Mouse (Mus musculus) liver, embryonic 12.5 days (tissue): ENCODE measurements around the gene Tulp3. TPM values are rescaled to one million over a fixed set of nuclear protein-coding genes. Genes with fewer than 3 reads are reported as not detected.

Experiments
- ATAC-seq: fragments of 200-750 bp; cut with Nextera tagmentation; 2 replicates; pipeline ENCODE4 v1.8.0; 2017; ENCODE audit warnings: moderate number of reproducible peaks, mild to moderate bottlenecking, moderate library complexity
- H3K27ac ChIP-seq: fragments of 300-500 bp; sonication (generic); 2 replicates; pipeline ENCODE4 v1.5.1; 2016; ENCODE audit warnings: mild to moderate bottlenecking
- H3K27me3 ChIP-seq: fragments of 300-500 bp; sonication (generic); replicated peaks from 2 replicates; pipeline ENCODE4 v1.6.1; 2016; ENCODE audit warnings: mild to moderate bottlenecking, moderate library complexity
- H3K36me3 ChIP-seq: fragments of 300-500 bp; sonication (generic); 2 replicates; pipeline ENCODE4 v1.6.1; 2016; ENCODE audit warnings: mild to moderate bottlenecking, moderate library complexity
- H3K4me1 ChIP-seq: fragments of 300-500 bp; sonication (generic); 2 replicates; pipeline ENCODE4 v1.6.1; 2016
- H3K4me2 ChIP-seq: fragments of 300-500 bp; sonication (generic); 2 replicates; pipeline ENCODE4 v1.6.1; 2016; ENCODE audit warnings: mild to moderate bottlenecking, moderate library complexity
- H3K4me3 ChIP-seq: fragments of 300-500 bp; sonication (generic); 2 replicates; pipeline ENCODE4 v1.5.1; 2016; ENCODE audit warnings: mild to moderate bottlenecking, moderate library complexity
- H3K9ac ChIP-seq: fragments of 300-500 bp; sonication (generic); 2 replicates; pipeline ENCODE4 v1.6.1; 2016; ENCODE audit warnings: mild to moderate bottlenecking, moderate library complexity
- H3K9me3 ChIP-seq: fragments of 300-500 bp; sonication (generic); replicated peaks from 2 replicates; pipeline ENCODE4 v1.6.1; 2016; ENCODE audit warnings: mild to moderate bottlenecking, moderate library complexity
- WGBS: fragments of 180-500 bp; shearing (Covaris S2); methylation state at CpG from one replicate; pipeline ENCODE4 v1.1.7; 2016; ENCODE audit not compliant: insufficient replicate concordance; 5-methylcytosine and 5-hydroxymethylcytosine counted together
- polyA plus RNA-seq: library from polyadenylated mRNA; unstranded; fragments of >200 nt; fragmentation: Nextera tagmentation; extraction: Ambion mirVana; gene quantifications from 2 replicates; pipeline ENCODE4 v1.2.1, GENCODE M21; 2016

Gene Tulp3
- polyA plus RNA-seq, 1 experiment from 2014 or later, result 4.8 TPM

- peak; percentile 62 for ATAC-seq
- H3K4me3 ChIP-seq, result peak overlapping the region; percentile 19
- 0 out of 2 replicates have a peak overlapping the region, but pooled peaks have one; percentile 17 for H3K9ac ChIP-seq
- H3K27me3 ChIP-seq, result no peaks in the 10 kb centered on the region
- H3K36me3 ChIP-seq, result no peaks in the 10 kb centered on the region
- H3K9me3 ChIP-seq, result no peaks in the 10 kb centered on the region
- no peak overlapping the region for H3K27ac ChIP-seq
- WGBS, result 3% methylated on average over 16 of the region's 16 CpGs
- H3K4me2 ChIP-seq, result peak overlapping the region; percentile 59
- peaks cover 19% of the 10 kb centered on the region for H3K4me1 ChIP-seq
Observed at GRCm38 (mm10) chr6:128285792-128286430, 69.7 kb downstream of the Tulp3 start.

DNA sequence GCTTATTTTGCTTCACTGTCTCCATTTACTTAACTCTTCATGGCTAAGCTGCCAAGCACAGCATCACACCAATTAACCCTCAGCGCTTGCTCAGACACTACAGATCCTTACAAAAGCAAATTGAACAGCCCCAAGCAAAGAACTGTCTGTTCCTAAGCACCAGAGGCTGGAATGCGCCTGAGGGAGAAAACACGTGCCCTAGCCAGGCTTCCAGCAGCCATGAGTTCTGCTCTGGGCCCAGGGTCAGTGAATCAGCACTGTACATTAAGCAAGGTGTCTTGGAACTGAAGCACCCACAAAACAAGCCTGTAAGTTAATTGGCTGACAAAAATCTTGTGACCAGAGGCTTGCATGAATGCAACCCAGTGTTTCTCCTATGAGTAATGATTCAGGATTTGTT lies 73.5 kb downstream of the Tulp3 start:
- no peak for ATAC-seq
- H3K36me3 ChIP-seq, result no peaks in the 10 kb centered on the region
- H3K4me3 ChIP-seq, result no peak overlapping the region
- no peak overlapping the region for H3K27ac ChIP-seq
- no peak overlapping the region for H3K9ac ChIP-seq
- H3K27me3 ChIP-seq, result no peaks in the 10 kb centered on the region
- peaks cover 19% of the 10 kb centered on the region for H3K4me1 ChIP-seq
- H3K9me3 ChIP-seq, result no peaks in the 10 kb centered on the region
- 67% methylated on average over 3 of the region's 3 CpGs for WGBS
- H3K4me2 ChIP-seq, result no peak overlapping the region

- 42% methylated on average over 14 of the region's 14 CpGs for WGBS
- Histone ChIP-seq H3K4me3 (no peak overlapping the region), H3K27ac (no peak overlapping the region), H3K4me1 (peaks cover 7% of the 10 kb centered on the region; the same call in 1 of the 2 replicates), H3K27me3 (no peaks in the 10 kb centered on the region), H3K9ac (no peak overlapping the region), H3K4me2 (no peak overlapping the region), H3K36me3 (no peaks in the 10 kb centered on the region), H3K9me3 (no peaks in the 10 kb centered on the region)
- ATAC-seq, result no peak
Observed at GRCm38 (mm10) chr6:128280472-128281145, 75.0 kb downstream of the Tulp3 start.

DNA sequence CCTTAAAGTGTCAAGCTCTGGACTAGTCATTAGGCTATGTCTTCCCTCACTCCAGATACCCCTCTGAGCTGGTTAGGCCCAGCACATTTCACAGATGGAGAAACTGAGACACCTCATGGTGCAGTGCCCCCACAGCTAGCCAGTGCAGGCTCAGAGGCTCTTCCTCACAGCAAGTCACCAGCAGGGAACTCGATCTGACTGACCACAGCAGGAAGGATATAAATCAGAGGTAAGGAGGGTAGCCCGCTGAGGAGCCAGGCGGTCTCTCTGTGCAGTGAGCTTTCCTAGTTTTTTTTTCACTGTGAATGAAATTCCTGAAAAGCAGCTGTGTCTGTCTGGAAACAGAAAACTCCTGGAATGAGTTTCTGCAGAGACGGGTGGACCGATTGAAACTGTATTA lies 76.0 kb downstream of the Tulp3 start:
- Histone ChIP-seq H3K4me2 (no peak overlapping the region), H3K36me3 (no peaks in the 10 kb centered on the region), H3K27me3 (no peaks in the 10 kb centered on the region), H3K27ac (no peak overlapping the region), H3K4me3 (no peak overlapping the region), H3K9me3 (no peaks in the 10 kb centered on the region), H3K4me1 (no peaks in the 10 kb centered on the region), H3K9ac (no peak overlapping the region)
- 43% methylated on average over 5 of the region's 5 CpGs for WGBS
- no peak for ATAC-seq

- ATAC-seq, result no peak
- no peaks in the 10 kb centered on the region for H3K4me1 ChIP-seq
- no peak overlapping the region for H3K27ac ChIP-seq
- no peaks in the 10 kb centered on the region for H3K9me3 ChIP-seq
- no peak overlapping the region for H3K4me3 ChIP-seq
- H3K4me2 ChIP-seq, result no peak overlapping the region
- H3K9ac ChIP-seq, result no peak overlapping the region
- H3K36me3 ChIP-seq, result no peaks in the 10 kb centered on the region
- 56% methylated on average over 4 of the region's 4 CpGs for WGBS
- H3K27me3 ChIP-seq, result no peaks in the 10 kb centered on the region
Observed at GRCm38 (mm10) chr6:128279099-128279498, 76.6 kb downstream of the Tulp3 start.

DNA sequence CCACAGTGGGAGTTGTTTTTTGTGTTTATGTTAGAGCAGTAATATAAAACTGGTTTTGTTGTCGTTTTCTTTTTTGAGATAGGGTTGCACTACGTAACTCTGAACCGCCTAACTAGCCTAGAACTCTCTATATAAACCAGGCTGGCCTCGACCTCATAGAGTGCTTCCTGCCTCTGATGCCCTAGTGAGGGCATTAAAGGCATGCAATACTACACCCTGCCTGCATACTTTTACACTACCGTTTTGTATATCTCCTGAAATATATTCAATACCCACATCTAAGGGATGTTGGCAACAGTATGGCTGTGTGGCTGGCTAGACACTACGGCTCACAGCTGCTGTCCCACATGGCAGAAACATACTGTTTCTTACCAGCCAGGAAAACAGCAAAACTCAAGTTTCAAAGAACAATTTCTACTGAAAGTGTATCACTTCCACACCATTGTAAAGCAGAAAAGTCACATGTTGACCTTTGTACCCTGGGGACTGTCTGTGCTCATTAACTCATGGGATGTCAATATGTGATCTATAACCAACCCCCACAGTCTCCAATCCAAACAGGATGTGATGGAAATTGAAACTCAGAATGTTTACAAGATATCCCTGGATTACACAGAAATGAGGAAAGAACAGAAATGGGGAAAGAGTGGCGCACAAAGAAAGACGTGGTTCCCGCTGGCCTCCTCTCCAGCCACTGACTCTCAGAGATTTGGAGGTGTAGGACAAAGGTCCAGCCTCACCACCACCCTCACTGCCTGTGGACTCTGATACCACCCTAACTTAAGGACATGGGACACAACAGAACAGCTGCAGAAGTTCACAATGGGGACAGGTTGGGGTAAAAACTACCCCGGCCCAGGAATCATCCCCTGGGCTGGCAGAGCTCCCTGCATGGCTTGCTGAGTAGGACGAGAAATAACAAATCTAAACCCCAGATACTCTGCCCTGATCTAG lies 78.2 kb downstream of the Tulp3 start:
- ATAC-seq, result no peak
- Histone ChIP-seq H3K9me3 (no peaks in the 10 kb centered on the region), H3K4me2 (no peak overlapping the region), H3K4me3 (no peak overlapping the region), H3K27ac (no peak overlapping the region), H3K36me3 (no peaks in the 10 kb centered on the region), H3K9ac (no peak overlapping the region), H3K27me3 (no peaks in the 10 kb centered on the region), H3K4me1 (no peaks in the 10 kb centered on the region)
- 71% methylated on average over 11 of the region's 11 CpGs for WGBS

DNA sequence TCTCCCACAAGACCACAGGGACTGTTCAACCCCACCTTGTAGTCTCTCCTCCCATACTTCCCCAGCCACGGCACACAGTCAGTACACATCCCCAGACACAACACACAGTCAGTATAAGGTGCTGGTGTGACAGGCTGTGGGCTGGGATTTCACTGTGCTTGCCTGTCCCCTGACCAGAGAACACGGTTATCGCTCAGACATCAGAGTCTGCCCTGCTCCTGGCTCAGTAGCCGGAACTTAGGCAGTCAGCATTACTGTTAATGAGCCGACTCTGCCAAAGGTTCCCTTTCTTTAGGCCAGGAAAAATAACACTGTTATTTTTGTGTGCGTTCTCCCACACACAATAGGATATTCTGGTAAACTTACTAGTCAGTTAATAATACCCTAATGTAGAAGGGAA lies 79.3 kb downstream of the Tulp3 start:
- H3K36me3 ChIP-seq, result no peaks in the 10 kb centered on the region

DNA sequence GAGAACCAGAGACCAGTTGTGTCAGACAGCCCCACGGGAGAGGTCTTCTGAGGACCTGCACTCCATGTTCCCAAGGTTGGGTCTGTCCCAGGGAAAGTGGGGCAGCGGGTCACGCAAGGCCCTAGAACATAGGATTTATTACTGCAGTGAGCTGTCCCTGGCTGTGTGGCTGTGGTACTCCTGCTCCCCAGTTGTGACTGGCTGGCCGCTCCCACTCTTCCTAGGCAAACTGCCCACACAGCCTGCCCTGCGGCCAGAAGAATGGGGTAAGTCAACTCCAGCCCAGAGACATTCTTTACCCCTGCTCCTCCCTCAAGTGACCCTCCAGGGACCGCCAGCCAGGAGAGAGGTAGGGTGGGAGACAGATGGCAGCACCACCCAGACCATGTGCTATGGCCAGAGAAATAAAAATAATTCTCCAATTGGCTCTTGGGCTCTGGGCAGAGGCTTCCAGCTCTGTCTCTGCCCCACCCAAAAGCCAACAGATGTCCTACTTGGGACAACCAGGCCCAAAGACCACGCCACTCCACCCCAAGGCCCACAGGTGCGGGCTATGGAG lies 80.1 kb downstream of the Tulp3 start:
- no peak overlapping the region for H3K9ac ChIP-seq
- H3K4me1 ChIP-seq, result no peaks in the 10 kb centered on the region
- no peaks in the 10 kb centered on the region for H3K36me3 ChIP-seq
- no peak for ATAC-seq
- no peak overlapping the region for H3K4me3 ChIP-seq
- H3K27ac ChIP-seq, result no peak overlapping the region
- no peaks in the 10 kb centered on the region for H3K27me3 ChIP-seq
- 76% methylated on average over 8 of the region's 8 CpGs for WGBS
- no peaks in the 10 kb centered on the region for H3K9me3 ChIP-seq
- no peak overlapping the region for H3K4me2 ChIP-seq

More for the DNA sequence above, 79.3 kb downstream of the Tulp3 start:
- Histone ChIP-seq H3K4me1 (no peaks in the 10 kb centered on the region), H3K9ac (no peak overlapping the region), H3K4me3 (no peak overlapping the region), H3K4me2 (no peak overlapping the region), H3K27me3 (no peaks in the 10 kb centered on the region), H3K9me3 (no peaks in the 10 kb centered on the region), H3K27ac (no peak overlapping the region)
- 74% methylated on average over 6 of the region's 6 CpGs for WGBS
- no peak for ATAC-seq

DNA sequence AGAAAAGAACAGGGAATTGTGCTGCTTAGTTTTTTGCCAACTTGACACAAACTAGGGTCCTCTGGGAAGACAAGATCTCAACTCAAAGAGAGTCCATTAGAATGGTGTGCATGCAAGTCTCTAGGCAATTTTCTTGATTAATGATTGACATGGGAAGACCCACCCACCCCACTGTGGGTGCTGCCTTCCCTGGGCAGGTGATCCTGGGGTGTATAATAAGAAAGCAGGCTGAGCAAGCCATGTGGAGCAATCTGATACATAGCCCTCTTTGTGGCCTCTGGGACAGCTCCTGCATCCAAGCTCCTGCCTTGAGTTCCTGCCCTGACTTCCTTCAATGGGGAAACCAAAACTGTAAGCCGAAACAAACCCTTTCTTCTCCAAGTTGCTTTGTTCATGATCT lies 82.1 kb downstream of the Tulp3 start:
- no peak for ATAC-seq
- Histone ChIP-seq H3K27me3 (no peaks in the 10 kb centered on the region), H3K9ac (no peak overlapping the region), H3K4me3 (no peak overlapping the region), H3K4me1 (no peaks in the 10 kb centered on the region), H3K36me3 (no peaks in the 10 kb centered on the region), H3K9me3 (no peaks in the 10 kb centered on the region), H3K27ac (no peak overlapping the region), H3K4me2 (no peak overlapping the region)
- 56% methylated on average over 1 of the region's 1 CpGs for WGBS

DNA sequence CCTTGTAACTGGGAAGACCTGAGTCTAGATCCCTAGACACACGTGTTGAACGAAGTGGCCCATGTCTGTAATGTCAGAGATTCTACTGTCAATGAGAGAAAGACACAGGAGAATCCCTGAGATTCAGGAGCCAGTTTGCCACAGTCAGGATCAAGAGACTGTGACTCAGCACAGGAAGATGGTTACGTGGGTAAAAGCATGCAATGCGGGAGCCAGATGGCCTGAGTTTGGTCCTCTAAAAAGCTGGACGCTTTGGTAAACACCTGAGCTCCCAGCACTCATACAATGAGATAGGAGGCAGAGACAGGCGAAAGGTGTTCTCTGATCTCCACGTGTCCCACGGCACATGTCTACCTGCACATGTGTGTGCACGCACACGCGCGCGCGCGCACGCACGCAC lies 82.9 kb downstream of the Tulp3 start:
- H3K9ac ChIP-seq, result no peak overlapping the region
- no peaks in the 10 kb centered on the region for H3K27me3 ChIP-seq
- H3K4me2 ChIP-seq, result no peak overlapping the region
- no peak overlapping the region for H3K4me3 ChIP-seq
- H3K4me1 ChIP-seq, result no peaks in the 10 kb centered on the region
- 85% methylated on average over 17 of the region's 17 CpGs for WGBS
- ATAC-seq, result no peak
- H3K9me3 ChIP-seq, result no peaks in the 10 kb centered on the region
- H3K27ac ChIP-seq, result no peak overlapping the region
- H3K36me3 ChIP-seq, result no peaks in the 10 kb centered on the region
